Mouse (Mus musculus) cerebellum, adult 2 months (tissue): ENCODE results near the gene Dennd1a.

ENCODE experiments used
- CTCF ChIP-seq: fragments of 200-500 bp; IDR thresholded peaks from 2 replicates; pipeline ENCODE4 v1.5.1; 2011; ENCODE audit warnings: low read depth, mild to moderate bottlenecking, control low read depth, low read length, moderate library complexity, borderline replicate concordance; ENCODE audit not compliant: insufficient read depth
- POLR2A ChIP-seq: fragments of 200-500 bp; IDR thresholded peaks from 2 replicates; pipeline ENCODE4 v1.6.1; 2011; ENCODE audit warnings: low read length, control low read depth, borderline replicate concordance; ENCODE audit not compliant: insufficient read depth

GRCm38 (mm10) chr2:37982714-37983113 is 304.5 kb downstream of the Dennd1a start:
- no peak for TF ChIP-seq CTCF
- TF ChIP-seq POLR2A = no peak
